Mouse (Mus musculus) heart, adult 2 months (tissue): ENCODE results near the gene Iqce. TPM values are rescaled to one million over a fixed set of nuclear protein-coding genes. Genes with fewer than 3 reads are reported as not detected.
A peak's percentile ranks its signal among the peaks of the same experiment; 100 is the strongest.

Experiments
- DNase-seq, 2 experiments: peaks; one replicate each; pipeline ENCODE4 v3.0.0; 2021
- H3K27ac ChIP-seq: fragments of 200-600 bp; 2 replicates; pipeline ENCODE4 v1.8.1; 2022
- H3K27me3 ChIP-seq: fragments of 200-500 bp; 2 replicates; pipeline ENCODE4 v1.6.1; 2012; ENCODE audit warnings: mild to moderate bottlenecking, low read length, inconsistent platforms, mixed read lengths; ENCODE audit not compliant: control insufficient read depth, insufficient read depth
- H3K36me3 ChIP-seq: fragments of 200-500 bp; 2 replicates; pipeline ENCODE4 v1.6.1; 2012; ENCODE audit warnings: low read length, inconsistent platforms; ENCODE audit not compliant: control insufficient read depth, insufficient read depth
- H3K4me1 ChIP-seq: fragments of 200-500 bp; 2 replicates; pipeline ENCODE4 v1.6.1; 2011; ENCODE audit warnings: low read length; ENCODE audit not compliant: control insufficient read depth, insufficient read depth
- H3K4me3 ChIP-seq: fragments of 200-600 bp; 2 replicates; pipeline ENCODE4 v1.8.1; 2022
- H3K79me2 ChIP-seq: fragments of 200-500 bp; replicated peaks from 2 replicates; pipeline ENCODE4 v1.6.1; 2012; ENCODE audit warnings: mild to moderate bottlenecking, inconsistent platforms, low read length, moderate library complexity, mixed read lengths; ENCODE audit not compliant: control insufficient read depth, insufficient read depth
- H3K9ac ChIP-seq: fragments of 200-500 bp; 2 replicates; pipeline ENCODE4 v1.6.1; 2012; ENCODE audit warnings: low read depth, mild to moderate bottlenecking, control low read depth, inconsistent platforms, low read length, mixed read lengths
- CTCF ChIP-seq: fragments of 200-600 bp; IDR thresholded peaks from 2 replicates; pipeline ENCODE4 v1.8.1; 2022; ENCODE audit warnings: antibody characterized with exemption, mild to moderate bottlenecking, moderate library complexity
- EP300 ChIP-seq: fragments of 200-500 bp; IDR thresholded peaks from 2 replicates; pipeline ENCODE4 v1.6.1; 2011; ENCODE audit warnings: low read depth, low read length, control low read depth; ENCODE audit not compliant: insufficient read depth
- POLR2A ChIP-seq: fragments of 200-500 bp; IDR thresholded peaks from 2 replicates; pipeline ENCODE4 v1.6.1; 2011; ENCODE audit warnings: mild to moderate bottlenecking, low read depth, low read length, control low read depth; ENCODE audit not compliant: insufficient read depth
- WGBS: fragments of 180-500 bp; shearing (Covaris S2); methylation state at CpG from one replicate; pipeline ENCODE4 v1.1.7; 2018; 5-methylcytosine and 5-hydroxymethylcytosine counted together
- intact Hi-C: fragments of 180-260 bp; cut with DNase I; formaldehyde crosslinking; loops from one replicate; pipeline ENCODE4 v1.15.1; 2025
- polyA plus RNA-seq: library from polyadenylated mRNA; depleted of rRNA; stranded (reverse); fragments of >200 nt; gene quantifications from 2 replicates; pipeline ENCODE4 v1.2.3, GENCODE M21; 2012
- total RNA-seq, 2 experiments: library from RNA; stranded (reverse); gene quantifications; 2 replicates each; pipeline ENCODE4 v1.2.3; 2021

The Iqce gene
- total and polyA plus RNA-seq, 3 experiments = 3.7 to 7.1 (median 5.8) TPM

DNA sequence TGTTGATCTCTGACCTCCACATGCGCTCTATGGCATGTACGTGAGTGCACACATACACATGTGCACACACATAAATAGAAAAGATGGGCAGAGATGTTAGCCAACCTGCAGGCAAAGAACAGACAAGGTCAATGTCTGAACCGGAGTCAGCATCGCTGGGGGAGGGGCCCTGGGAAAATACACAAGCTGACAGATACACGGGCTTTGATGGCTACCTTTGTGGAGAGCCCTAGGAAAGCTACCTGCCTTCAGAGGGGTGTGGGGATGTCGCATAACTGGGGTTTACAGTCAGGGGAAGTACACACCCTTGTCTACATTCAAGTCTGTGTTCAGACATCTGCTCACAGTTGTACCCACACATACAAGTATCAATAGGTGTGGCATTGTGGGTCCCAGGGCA is 63.7 kb downstream of the Iqce start:
- H3K4me1 ChIP-seq = peaks cover 16% of the 10 kb centered on the region
- no peak overlapping the region for H3K27ac ChIP-seq
- H3K27me3 ChIP-seq = no peaks in the 10 kb centered on the region
- H3K36me3 ChIP-seq = no peaks in the 10 kb centered on the region
- TF ChIP-seq EP300 (no peak), CTCF (no peak), POLR2A (no peak)
- no peak overlapping the region for H3K9ac ChIP-seq
- 89% methylated on average over 6 of the region's 6 CpGs for WGBS
- intact Hi-C loops = no loop called here
- H3K4me3 ChIP-seq = no peak overlapping the region
- no peaks in the 10 kb centered on the region; the same call in 1 of the 2 replicates for H3K79me2 ChIP-seq
- DNase-seq = no peak

- no peaks in the 10 kb centered on the region; the same call in 1 of the 2 replicates for H3K79me2 ChIP-seq
- peak overlapping the region; percentile 76; the same call in 1 of the 2 replicates for H3K27ac ChIP-seq
- H3K9ac ChIP-seq = no peak overlapping the region
- DNase-seq = no peak
- TF ChIP-seq CTCF = no peak
- 79% methylated on average over 3 of the region's 3 CpGs for WGBS
- no peaks in the 10 kb centered on the region for H3K27me3 ChIP-seq
- peaks cover 16% of the 10 kb centered on the region for H3K4me1 ChIP-seq
- intact Hi-C loops = no loop called here
- no peak overlapping the region for H3K4me3 ChIP-seq
- no peaks in the 10 kb centered on the region for H3K36me3 ChIP-seq
Observed at GRCm38 (mm10) chr5:140637989-140638388, 64.2 kb downstream of the Iqce start.

GRCm38 (mm10) chr5:140637058-140637410 is 65.1 kb downstream of the Iqce start:
- WGBS = 55% methylated on average over 6 of the region's 6 CpGs
- Histone ChIP-seq H3K9ac (no peak overlapping the region), H3K36me3 (no peaks in the 10 kb centered on the region), H3K4me1 (peaks cover 16% of the 10 kb centered on the region), H3K27ac (peak overlapping the region; percentile 76), H3K79me2 (no peaks in the 10 kb centered on the region; the same call in 1 of the 2 replicates), H3K4me3 (no peak overlapping the region), H3K27me3 (no peaks in the 10 kb centered on the region)
- TF ChIP-seq CTCF = no peak
- no peak for TF ChIP-seq POLR2A
- no peak for TF ChIP-seq EP300
- DNase-seq = peak in 1 of 2 experiments; percentile 37
- intact Hi-C loops = no loop called here

DNA sequence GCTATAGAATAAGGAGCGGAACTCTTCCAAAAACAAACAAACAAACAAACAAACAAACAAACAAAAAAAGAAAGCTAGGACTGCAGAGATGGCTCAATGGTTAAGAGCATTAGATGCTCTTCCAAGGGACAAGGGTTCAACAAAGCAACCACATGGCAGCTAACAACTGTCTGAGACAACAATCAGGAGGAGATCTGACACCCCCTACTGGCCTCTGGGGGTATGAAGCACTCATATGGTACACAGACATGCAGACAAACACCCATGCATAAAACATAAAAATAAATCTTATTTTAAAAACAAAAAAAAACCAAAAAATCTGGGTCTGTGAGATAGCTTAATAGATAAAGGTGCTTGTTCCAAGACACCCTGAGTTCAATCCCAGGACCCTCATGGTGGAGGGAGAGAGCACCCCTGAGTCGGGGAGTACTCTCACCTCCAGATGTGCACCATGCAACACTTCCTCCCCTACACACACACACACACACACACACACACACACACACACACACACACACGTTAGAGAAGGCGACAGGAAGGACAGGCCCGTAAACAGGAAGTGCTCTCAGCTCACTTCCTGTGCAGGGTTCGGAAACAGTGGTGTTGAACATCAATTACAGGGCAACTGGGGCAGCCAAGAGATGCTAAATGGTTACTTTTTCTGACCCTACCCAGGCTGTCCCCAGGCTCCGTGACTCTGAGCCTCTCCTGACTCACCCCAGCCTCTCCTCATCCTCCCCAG is 65.7 kb downstream of the Iqce start:
- Histone ChIP-seq H3K36me3 (no peaks in the 10 kb centered on the region), H3K27ac (peak overlapping the region; percentile 76)
- peak in 1 of 2 experiments; percentile 49 for DNase-seq

GRCm38 (mm10) chr5:140634798-140635722 is 67.1 kb downstream of the Iqce start:
- Histone ChIP-seq H3K4me1 (peaks cover 8% of the 10 kb centered on the region), H3K27me3 (no peaks in the 10 kb centered on the region), H3K79me2 (no peaks in the 10 kb centered on the region), H3K9ac (no peak overlapping the region), H3K36me3 (no peaks in the 10 kb centered on the region), H3K27ac (no peak overlapping the region), H3K4me3 (no peak overlapping the region)
- 97% methylated on average over 26 of the region's 26 CpGs for WGBS
- intact Hi-C loops = no loop called here
- no peak for DNase-seq
- TF ChIP-seq POLR2A = no peak
- no peak for TF ChIP-seq CTCF
- TF ChIP-seq EP300 = no peak

More for the DNA sequence above, 65.7 kb downstream of the Iqce start:
- intact Hi-C loops = no loop called here
- H3K9ac ChIP-seq = no peak overlapping the region
- H3K4me1 ChIP-seq = peaks cover 15% of the 10 kb centered on the region
- WGBS = 62% methylated on average over 7 of the region's 7 CpGs
- no peaks in the 10 kb centered on the region for H3K27me3 ChIP-seq
- no peak overlapping the region for H3K4me3 ChIP-seq
- H3K79me2 ChIP-seq = no peaks in the 10 kb centered on the region; the same call in 1 of the 2 replicates
- peak; percentile 64 for TF ChIP-seq EP300
- no peak for TF ChIP-seq POLR2A
- peak; percentile 37 for TF ChIP-seq CTCF

DNA sequence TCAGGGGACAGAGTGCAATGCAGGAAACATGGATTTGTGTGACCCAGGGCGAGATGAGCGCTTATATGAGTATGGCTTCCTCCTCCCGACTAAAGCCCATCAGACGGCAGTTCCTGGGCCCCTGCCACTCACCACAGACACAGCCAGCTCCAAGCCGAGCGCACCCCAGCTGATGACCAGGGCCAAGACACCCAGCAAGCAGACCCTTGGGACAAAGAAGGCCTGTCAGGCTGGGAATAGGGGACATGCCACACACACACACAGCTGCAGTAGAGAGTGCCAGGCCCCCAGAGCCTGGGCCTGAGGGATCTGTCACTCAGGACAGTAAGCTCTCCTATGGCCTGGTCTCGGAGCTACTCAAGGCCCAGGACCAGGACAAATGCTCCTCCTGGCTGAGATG is 68.7 kb downstream of the Iqce start:
- no peak overlapping the region for H3K9ac ChIP-seq
- H3K36me3 ChIP-seq = no peaks in the 10 kb centered on the region
- H3K4me1 ChIP-seq = peaks cover 6% of the 10 kb centered on the region
- no peak for DNase-seq
- H3K27me3 ChIP-seq = no peaks in the 10 kb centered on the region
- WGBS = 83% methylated on average over 7 of the region's 7 CpGs
- H3K27ac ChIP-seq = no peak overlapping the region
- no peak for TF ChIP-seq POLR2A
- no peak for TF ChIP-seq EP300
- no peak for TF ChIP-seq CTCF
- H3K4me3 ChIP-seq = no peak overlapping the region
- intact Hi-C loops = no loop called here
- H3K79me2 ChIP-seq = no peaks in the 10 kb centered on the region
